Mouse (Mus musculus) CH12.LX (cell line): ENCODE results near the gene Gpank1. TPM values are rescaled to one million over a fixed set of nuclear protein-coding genes. Genes with fewer than 3 reads are reported as not detected.

Source experiments
- DNase-seq: peaks from one replicate; pipeline ENCODE4 v3.0.0-alpha.2; 2013; ENCODE audit errors: extremely low read depth
- H3K27ac ChIP-seq: 2 replicates; pipeline ENCODE4 v1.5.1; 2012; ENCODE audit warnings: low read depth, mild to moderate bottlenecking, control low read depth, moderate library complexity; ENCODE audit not compliant: insufficient read depth
- H3K27me3 ChIP-seq: replicated peaks from 2 replicates; pipeline ENCODE3; 2012; ENCODE audit warnings: inconsistent platforms
- H3K36me3 ChIP-seq, 2 experiments: replicated peaks in 1 of 2; 2 replicates each; pipeline versions ENCODE3 to v1.6.1; 2012; ENCODE audit warnings: inconsistent platforms in 1 of 2, low read length in 1 of 2, mild to moderate bottlenecking in 1 of 2, mixed read lengths in 1 of 2, moderate library complexity in 1 of 2; ENCODE audit not compliant: control insufficient read depth in 1 of 2, insufficient read depth in 1 of 2
- H3K4me1 ChIP-seq, 2 experiments: 2 replicates each; pipeline ENCODE4 v1.6.1; 2012; ENCODE audit warnings: inconsistent platforms in 1 of 2, moderate library complexity in 1 of 2; ENCODE audit not compliant: insufficient read depth in 2 of 2, control insufficient read depth in 1 of 2
- H3K4me2 ChIP-seq: 2 replicates; pipeline ENCODE4 v1.6.1; 2012; ENCODE audit warnings: low read depth, mild to moderate bottlenecking, control low read depth; ENCODE audit not compliant: poor library complexity, insufficient read depth, severe bottlenecking
- H3K4me3 ChIP-seq, 3 experiments: fragments of 150-350 bp in 1 of 3; sonication (generic) in 1 of 3; replicated peaks in 1 of 3; 2 replicates each; pipeline versions ENCODE3 to v1.5.1; 2011 to 2012; ENCODE audit warnings: low read depth in 2 of 3, low read length in 2 of 3, mild to moderate bottlenecking in 2 of 3, moderate library complexity in 2 of 3, control low read depth in 1 of 3, improper control_type of control experiment in 1 of 3, inconsistent platforms in 1 of 3, mixed read lengths in 1 of 3; ENCODE audit not compliant: poor library complexity in 1 of 3
- H3K79me2 ChIP-seq: replicated peaks from 2 replicates; pipeline ENCODE4 v1.6.1; 2012; ENCODE audit warnings: mild to moderate bottlenecking, moderate library complexity; ENCODE audit not compliant: control insufficient read depth, poor library complexity, insufficient read depth, severe bottlenecking; ENCODE audit errors: extremely low read depth
- H3K9ac ChIP-seq: 2 replicates; pipeline ENCODE4 v1.6.1; 2012; ENCODE audit warnings: low read depth, mild to moderate bottlenecking, control low read depth, moderate library complexity; ENCODE audit not compliant: insufficient read depth
- H3K9me3 ChIP-seq: replicated peaks from 2 replicates; pipeline ENCODE3; 2012; ENCODE audit warnings: low read length, inconsistent platforms, mixed read lengths
- BHLHE40 ChIP-seq: IDR thresholded peaks from 2 replicates; pipeline ENCODE4 v1.6.1; 2011; ENCODE audit warnings: mild to moderate bottlenecking, low read depth, low read length, improper control_type of control experiment
- CHD2 ChIP-seq: IDR thresholded peaks from 2 replicates; pipeline ENCODE4 v1.6.1; 2011; ENCODE audit warnings: low read length, improper control_type of control experiment
- CTCF ChIP-seq, 2 experiments: IDR thresholded peaks in 1 of 2; conservative IDR thresholded peaks in 1 of 2; 2 replicates each; pipeline ENCODE4 v1.5.1; 2011 to 2012; ENCODE audit warnings: low read depth in 2 of 2, low read length in 2 of 2, improper control_type of control experiment in 1 of 2, inconsistent platforms in 1 of 2, mild to moderate bottlenecking in 1 of 2, moderate library complexity in 1 of 2
- E2F4 ChIP-seq: IDR thresholded peaks from 2 replicates; pipeline ENCODE4 v1.6.1; 2011; ENCODE audit warnings: low read depth, low read length, improper control_type of control experiment; ENCODE audit not compliant: insufficient replicate concordance
- IRF4 ChIP-seq: IDR thresholded peaks from 2 replicates; pipeline ENCODE4 v1.6.1; 2014; ENCODE audit warnings: low read depth, mild to moderate bottlenecking, inconsistent platforms, low read length, improper control_type of control experiment
- JUN ChIP-seq: IDR thresholded peaks from 2 replicates; pipeline ENCODE4 v1.6.1; 2011; ENCODE audit warnings: low read depth, mild to moderate bottlenecking, low read length, improper control_type of control experiment, moderate library complexity; ENCODE audit not compliant: insufficient read depth
- JUND ChIP-seq: conservative IDR thresholded peaks from 2 replicates; pipeline ENCODE4 v1.6.1; 2011; ENCODE audit warnings: low read depth, low read length, improper control_type of control experiment
- KAT2A ChIP-seq: IDR thresholded peaks from 2 replicates; pipeline ENCODE4 v1.6.1; 2012; ENCODE audit warnings: low read length, improper control_type of control experiment, inconsistent platforms; ENCODE audit not compliant: insufficient replicate concordance
- NELFE ChIP-seq: IDR thresholded peaks from 2 replicates; pipeline ENCODE4 v1.6.1; 2011; ENCODE audit warnings: low read depth, low read length, improper control_type of control experiment
- NRF1 ChIP-seq: IDR thresholded peaks from 2 replicates; pipeline ENCODE4 v1.6.1; 2014; ENCODE audit warnings: low read depth, mild to moderate bottlenecking, inconsistent platforms, low read length, improper control_type of control experiment, moderate library complexity
- POLR2A ChIP-seq: IDR thresholded peaks from 2 replicates; pipeline ENCODE4 v1.6.1; 2011; ENCODE audit warnings: low read depth, mild to moderate bottlenecking, improper control_type of control experiment, low read length
- TBP ChIP-seq: conservative IDR thresholded peaks from 2 replicates; pipeline ENCODE4 v1.6.1; 2011; ENCODE audit warnings: low read depth, low read length, improper control_type of control experiment
- TCF12 ChIP-seq: IDR thresholded peaks from 2 replicates; pipeline ENCODE4 v1.6.1; 2014; ENCODE audit warnings: low read depth, mild to moderate bottlenecking, inconsistent platforms, low read length, improper control_type of control experiment
- UBTF ChIP-seq: IDR thresholded peaks from 2 replicates; pipeline ENCODE4 v1.6.1; 2012; ENCODE audit warnings: low read depth, mild to moderate bottlenecking, inconsistent platforms, low read length, improper control_type of control experiment, moderate library complexity
- USF1 ChIP-seq: IDR thresholded peaks from 2 replicates; pipeline ENCODE4 v1.6.1; 2014; ENCODE audit warnings: low read depth, mild to moderate bottlenecking, inconsistent platforms, low read length, improper control_type of control experiment
- ZC3H11A ChIP-seq: IDR thresholded peaks from 2 replicates; pipeline ENCODE4 v1.6.1; 2012; ENCODE audit warnings: low read depth, mild to moderate bottlenecking, inconsistent platforms, low read length, improper control_type of control experiment
- ZKSCAN1 ChIP-seq: IDR thresholded peaks from 2 replicates; pipeline ENCODE4 v1.6.1; 2012; ENCODE audit warnings: low read depth, inconsistent platforms, low read length, improper control_type of control experiment, borderline replicate concordance
- ZNF384 ChIP-seq: IDR thresholded peaks from 2 replicates; pipeline ENCODE4 v1.6.1; 2012; ENCODE audit warnings: low read depth, low read length, improper control_type of control experiment, inconsistent platforms
- dilution Hi-C: fragments of 300-500 bp; cut with MboI; formaldehyde crosslinking; loops from 2 replicates; pipeline ENCODE4 v1.14.3; 2020; ENCODE audit warnings: low sequenced_read_pairs; ENCODE audit not compliant: extremely low pct_unique_long_range_greater_than_20kb, extremely low pct_ligation_motif_present
- in situ Hi-C: fragments of 300-500 bp; cut with MboI; formaldehyde crosslinking; loops from 3 replicates; pipeline ENCODE4 v1.14.3; 2019; ENCODE audit warnings: low sequenced_read_pairs, low pct_ligation_motif_present, low pct_unique_long_range_greater_than_20kb, mixed read lengths
- polyA plus RNA-seq: library from polyadenylated mRNA; unstranded; fragments of >175 nt; gene quantifications from 2 replicates; pipeline ENCODE4 v1.2.1, GENCODE M21; 2012; ENCODE audit warnings: low read depth; ENCODE audit not compliant: insufficient read length
- total RNA-seq, 2 experiments: library from RNA; depleted of rRNA; stranded (reverse); fragments of 300-350 nt in 1 of 2; fragments of >200 nt in 1 of 2; gene quantifications; 2 replicates each; pipeline ENCODE4 v1.2.3; 2012 to 2014

Gpank1 gene
- total and polyA plus RNA-seq, 3 experiments: 32.6 to 43.0 (median 33.6) TPM

- no peak within 1 kb of the TSS for H3K4me2 ChIP-seq
- H3K36me3 ChIP-seq: peaks cover 13 to 38% of the 10 kb centered on the region in 2 experiments
- no peaks in the 10 kb centered on the region for H3K9me3 ChIP-seq
- H3K9ac ChIP-seq: no peak within 1 kb of the TSS
- H3K4me1 ChIP-seq: peaks cover 5 to 22% of the 10 kb centered on the region in 2 experiments
- no peak within 1 kb of the TSS for H3K27ac ChIP-seq
- dilution Hi-C loops: no loop called here
- H3K79me2 ChIP-seq: peaks cover 28% of the 10 kb centered on the region
- DNase-seq: no peak
- in situ Hi-C loops: no loop called here
- H3K4me3 ChIP-seq: no peak within 1 kb of the TSS
- H3K27me3 ChIP-seq: no peaks in the 10 kb centered on the region
- TF ChIP-seq ZNF384: 0 out of 2 replicates have a peak, but pooled peaks have one; percentile 13
- TF ChIP-seq TBP: no peak
These were observed 10.4 kb downstream of the Gpank1 start, which contains the start of gene Apom for GRCm38 (mm10) chr17:35131500-35132173. Gene Apom (minus strand): TSS chr17:35132050.

- no peaks in the 10 kb centered on the region for H3K27me3 ChIP-seq
- peaks cover 5 to 23% of the 10 kb centered on the region in 2 experiments for H3K4me1 ChIP-seq
- dilution Hi-C loops: no loop called here
- H3K27ac ChIP-seq: no peak overlapping the region
- no peak overlapping the region for H3K4me3 ChIP-seq
- in situ Hi-C loops: no loop called here
- H3K4me2 ChIP-seq: no peak overlapping the region
- TF ChIP-seq JUND (no peak), KAT2A (no peak), E2F4 (no peak), TCF12 (no peak), BHLHE40 (no peak), NRF1 (no peak), ZKSCAN1 (no peak)
- DNase-seq: no peak
- peaks cover 29% of the 10 kb centered on the region for H3K79me2 ChIP-seq
- peaks cover 13 to 38% of the 10 kb centered on the region in 2 experiments for H3K36me3 ChIP-seq
- H3K9ac ChIP-seq: no peak overlapping the region
- H3K9me3 ChIP-seq: no peaks in the 10 kb centered on the region
These were observed 10.9 kb downstream of the Gpank1 start for GRCm38 (mm10) chr17:35132174-35132560.

GRCm38 (mm10) chr17:35133517-35133916, 12.3 kb downstream of the Gpank1 start:
- Histone ChIP-seq H3K4me1 (peaks cover 0 to 19% of the 10 kb centered on the region in 2 experiments; a peak in 2 of 4 replicates), H3K4me3 (no peak overlapping the region), H3K4me2 (no peak overlapping the region), H3K9me3 (no peaks in the 10 kb centered on the region), H3K27me3 (no peaks in the 10 kb centered on the region), H3K27ac (no peak overlapping the region), H3K36me3 (peaks cover 11 to 41% of the 10 kb centered on the region in 2 experiments), H3K9ac (no peak overlapping the region), H3K79me2 (peaks cover 32% of the 10 kb centered on the region)
- TF ChIP-seq POLR2A: no peak
- TF ChIP-seq USF1: no peak
- TF ChIP-seq CTCF (conservative IDR thresholded peaks at IDR 0.05 in 1 of 2, IDR thresholded peaks at IDR 0.05 in 1 of 2; ENCODE audit: low read depth in 2 of 2, low read length in 2 of 2): no peak
- no peak for TF ChIP-seq CHD2
- TF ChIP-seq KAT2A: no peak
- TF ChIP-seq IRF4: no peak
- no peak for TF ChIP-seq ZC3H11A
- TF ChIP-seq UBTF: no peak
- no peak for TF ChIP-seq JUN
- TF ChIP-seq NELFE: no peak
- in situ Hi-C loops: no loop called here
- dilution Hi-C loops: no loop called here
- DNase-seq: no peak
